Mouse (Mus musculus): Measurements from ENCODE around the gene Pdzd7.
A peak's percentile ranks its signal among the peaks of the same experiment; 100 is the strongest.
"Not testable (repeated sequence)": the region's sequence is repeated elsewhere in the genome, so short reads cannot be mapped to it uniquely, and the experiment has no call there.

The Pdzd7 gene

GRCm38 (mm10) chr19:45058113-45058839 is 12.8 kb upstream of the Pdzd7 start:
- peak; percentile 85 to 91 for DNase-seq

- no peak for DNase-seq
Measured at GRCm38 (mm10) chr19:45057724-45058112, 12.2 kb upstream of the Pdzd7 start.

GRCm38 (mm10) chr19:45056908-45057698 is 11.6 kb upstream of the Pdzd7 start:
- DNase-seq, result no peak

GRCm38 (mm10) chr19:45056364-45056763 is 10.8 kb upstream of the Pdzd7 start:
- no peak for DNase-seq

DNA sequence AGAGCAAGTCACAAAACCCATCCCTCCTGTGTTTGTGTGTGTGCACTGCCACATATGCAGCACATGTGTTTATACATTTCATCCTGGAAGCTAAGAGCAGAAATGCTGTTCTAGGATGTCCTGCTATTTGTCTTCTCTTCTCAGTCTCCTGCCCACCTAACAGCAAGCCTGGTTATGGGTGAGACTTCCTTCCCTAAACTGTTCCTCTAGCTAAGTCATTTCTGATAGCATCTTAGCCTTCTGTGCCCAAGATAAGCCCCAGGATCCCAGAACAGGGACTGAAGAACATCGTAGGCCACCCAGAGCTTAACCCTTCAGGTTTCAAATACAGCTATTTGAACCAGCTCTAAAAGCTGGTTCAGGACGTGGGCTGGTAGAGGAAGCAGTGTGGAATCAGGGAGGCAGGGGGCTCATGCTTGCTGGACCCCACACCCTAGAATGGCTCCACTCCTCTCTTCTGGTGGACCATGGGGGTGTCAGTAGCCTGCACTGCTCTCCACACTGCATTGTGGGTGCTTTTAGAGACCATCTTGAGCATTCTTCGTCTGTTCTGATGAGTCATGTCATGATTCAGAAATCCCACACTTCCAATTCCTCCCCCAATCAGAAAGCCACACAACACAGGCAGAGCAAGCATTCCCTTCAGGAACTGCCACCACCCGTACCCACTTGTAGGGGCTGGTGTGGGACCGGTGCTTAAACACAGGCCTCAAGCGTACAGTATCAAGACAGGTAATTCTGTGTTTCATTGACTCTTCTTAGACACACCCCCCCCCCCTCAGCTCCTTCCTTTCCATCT is 9.6 kb upstream of the Pdzd7 start:
- no peak for DNase-seq

GRCm38 (mm10) chr19:45053451-45053850 is 7.9 kb upstream of the Pdzd7 start:
- DNase-seq, result no peak

DNA sequence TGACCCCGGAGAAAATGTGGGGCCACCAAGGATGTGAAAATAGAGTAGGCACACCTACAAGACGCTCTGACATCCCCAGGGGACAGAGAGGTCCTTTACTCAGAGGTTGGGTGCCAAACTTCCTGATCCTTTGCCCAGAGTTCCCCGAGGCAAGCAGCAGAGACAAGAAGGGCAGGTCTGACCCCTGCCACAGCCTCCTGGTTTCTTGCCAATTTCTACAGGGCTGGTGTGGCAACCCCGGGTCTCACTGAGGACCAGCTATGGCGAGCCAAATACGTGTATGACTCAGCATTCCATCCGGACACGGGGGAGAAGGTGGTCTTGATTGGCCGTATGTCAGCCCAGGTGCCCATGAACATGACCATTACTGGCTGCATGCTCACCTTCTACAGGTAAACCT is 4.0 kb upstream of the Pdzd7 start:
- no peak for DNase-seq

DNA sequence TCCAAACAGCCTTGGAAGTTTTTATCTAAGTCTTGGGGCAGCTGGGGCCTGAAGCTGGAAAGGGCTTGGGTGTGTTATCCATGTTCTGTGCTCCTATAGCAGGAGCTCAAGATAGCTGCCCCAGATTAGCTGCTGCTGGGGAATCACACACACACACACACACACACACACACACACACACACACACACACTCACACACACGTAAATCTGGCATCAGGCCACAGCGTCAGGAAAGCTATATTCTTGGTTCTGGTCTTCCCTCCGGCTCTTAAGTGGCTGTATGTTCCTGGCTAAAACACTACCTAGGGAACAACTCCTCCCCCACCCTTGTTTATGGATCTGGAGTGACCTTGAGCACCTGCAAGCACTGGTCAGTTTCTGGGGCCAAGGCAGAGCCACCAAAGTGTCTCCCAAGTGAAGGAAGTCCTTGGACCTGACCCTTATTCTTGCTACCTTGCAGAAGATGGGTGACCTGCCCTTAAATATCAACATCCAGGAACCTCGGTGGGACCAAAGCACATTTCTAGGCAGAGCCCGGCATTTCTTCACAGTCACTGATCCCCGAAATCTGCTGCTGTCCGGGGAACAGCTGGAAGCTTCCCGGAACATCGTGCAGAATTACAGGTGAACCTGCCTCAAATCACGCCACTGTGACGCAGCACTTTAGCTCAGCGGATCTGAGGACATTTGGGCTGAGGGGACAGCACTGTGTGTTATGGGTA is 3.3 kb upstream of the Pdzd7 start:
- DNase-seq, result no peak

- DNase-seq, result peak in 1 of 2 experiments; percentile 42
Measured at GRCm38 (mm10) chr19:45047935-45048643, 2.6 kb upstream of the Pdzd7 start.

GRCm38 (mm10) chr19:45047417-45047934 is 2.0 kb upstream of the Pdzd7 start, which contains the start of gene Sfxn3:
Gene Sfxn3, plus strand, starts transcription at chr19:45047503.
- peak; percentile 71 to 77 for DNase-seq

DNA sequence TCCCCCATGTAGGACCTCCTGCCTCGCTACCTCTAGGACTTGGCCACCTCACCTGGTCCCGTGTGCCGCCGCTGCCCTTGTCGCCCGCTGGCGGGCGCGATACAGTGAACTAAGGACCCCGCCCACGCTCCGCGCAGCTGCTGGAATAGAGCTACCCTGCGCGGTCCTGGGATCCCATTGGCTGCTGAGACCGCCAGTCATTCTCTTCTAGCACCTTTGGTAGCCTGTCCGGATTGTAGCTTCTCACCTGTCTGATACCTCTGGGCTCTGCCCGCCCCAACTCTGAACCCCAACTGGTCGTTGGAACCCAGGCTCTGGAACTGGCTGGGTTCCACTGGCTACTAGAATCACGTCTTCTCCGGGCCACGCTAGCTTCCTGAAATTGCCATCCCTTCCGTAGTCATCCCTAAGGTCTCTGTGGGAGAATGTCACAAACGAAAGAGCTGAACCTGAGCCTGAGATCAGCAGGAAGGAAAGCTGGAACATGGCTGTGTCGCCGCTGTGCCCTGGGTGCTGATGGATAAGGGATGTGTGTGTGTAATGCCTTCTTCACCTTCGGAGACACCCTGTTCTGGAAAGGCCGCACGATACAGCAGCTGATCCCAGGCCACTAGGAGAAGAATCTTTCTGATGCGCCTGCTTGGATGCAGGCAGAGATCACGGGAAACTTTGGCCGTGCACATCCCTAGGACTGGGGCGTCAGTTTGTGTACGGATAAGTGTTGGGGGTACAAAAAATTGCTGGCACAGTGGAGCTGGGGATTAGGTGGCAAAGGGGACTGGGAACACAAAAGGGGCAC is 1.2 kb upstream of the Pdzd7 start:
- DNase-seq, result peak; percentile 54 to 66

DNA sequence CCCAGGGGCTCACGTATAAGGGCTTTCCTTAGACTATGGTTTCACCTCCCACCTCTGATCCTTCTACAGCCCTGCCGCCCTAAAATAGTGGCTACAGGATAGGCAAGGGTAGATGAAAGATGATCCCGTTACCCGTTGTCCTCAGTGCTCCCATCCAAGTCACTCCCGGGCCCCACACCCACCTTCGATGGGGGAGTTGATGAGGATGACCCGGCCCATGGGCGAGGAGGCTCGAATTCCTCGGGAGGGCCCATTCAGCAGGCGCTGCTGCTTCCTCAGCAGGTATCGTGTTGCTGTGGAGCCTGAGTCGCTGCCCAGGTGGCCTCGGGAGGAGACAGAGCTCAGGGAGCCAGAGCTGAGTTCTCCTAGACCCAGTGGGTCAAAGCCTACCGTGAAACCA is 281 bp downstream of the Pdzd7 start:
- no peak for DNase-seq

GRCm38 (mm10) chr19:45044389-45044927 is 1.1 kb downstream of the Pdzd7 start:
- no peak for DNase-seq

- DNase-seq, result no peak
Measured at GRCm38 (mm10) chr19:45040214-45040613, 5.3 kb downstream of the Pdzd7 start.

- DNase-seq, result not testable (repeated sequence)
Measured at GRCm38 (mm10) chr19:45038198-45038597, 7.3 kb downstream of the Pdzd7 start.

- DNase-seq, result peak in 1 of 2 experiments; percentile 48
Measured at GRCm38 (mm10) chr19:45036867-45037266, 8.7 kb downstream of the Pdzd7 start.

DNA sequence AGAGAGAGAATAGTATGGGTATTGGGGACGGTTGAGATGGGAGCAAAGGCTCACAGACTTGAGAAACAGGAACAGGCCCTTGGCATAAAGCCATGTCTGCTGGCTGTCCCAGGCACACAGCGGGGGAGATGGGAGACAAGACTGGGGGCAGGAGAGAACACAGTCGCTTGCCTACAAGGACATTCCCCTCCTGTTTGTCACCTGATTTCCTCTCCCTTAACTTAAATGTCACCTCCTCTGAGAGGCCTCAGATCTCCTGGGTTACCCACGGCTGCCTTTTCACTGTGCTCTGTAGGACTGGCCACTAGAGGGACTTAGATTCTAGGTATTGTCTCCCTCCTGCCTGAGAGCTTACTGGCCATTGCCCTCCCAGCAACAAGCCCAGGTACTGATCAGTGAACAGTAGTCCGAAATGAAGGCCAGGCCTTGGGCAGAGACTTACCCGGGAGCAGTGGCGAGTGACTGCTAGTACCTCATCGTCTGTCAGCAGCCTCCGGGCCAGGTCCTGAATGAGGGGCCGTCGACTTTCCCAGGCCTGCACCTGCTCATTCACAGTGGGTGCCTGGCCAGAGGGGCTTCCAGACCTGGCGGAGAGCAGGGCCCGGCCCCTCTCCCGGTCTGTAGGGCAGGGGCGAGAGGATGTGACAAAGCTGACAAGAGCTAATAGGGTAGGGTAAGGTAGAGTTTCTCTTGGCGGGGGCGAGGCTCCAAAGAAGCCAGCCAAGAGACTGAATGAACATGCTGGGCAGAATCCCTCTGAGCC is 12.8 kb downstream of the Pdzd7 start:
- no peak for DNase-seq

GRCm38 (mm10) chr19:45031780-45032179 is 13.7 kb downstream of the Pdzd7 start:
- peak in 1 of 2 experiments; percentile 61 for DNase-seq

Measured in spleen, adult 18-20 months (tissue).